Mouse (Mus musculus): ENCODE measurements around the gene Tle6.
A peak's percentile ranks its signal among the peaks of the same experiment; 100 is the strongest.

Tle6 gene

GRCm38 (mm10) chr10:81563481-81563880 lies 37.4 kb downstream of the Tle6 start:
- peak; percentile 94 for DNase-seq (ENCODE audit: low read depth, low spot score)

- DNase-seq (ENCODE audit: low read depth, low spot score) = no peak
Observed at GRCm38 (mm10) chr10:81562411-81562810, 38.5 kb downstream of the Tle6 start.

- DNase-seq (ENCODE audit: low read depth, low spot score) = no peak
Observed at GRCm38 (mm10) chr10:81560719-81561459, 40.0 kb downstream of the Tle6 start.

GRCm38 (mm10) chr10:81559627-81560539 lies 41.0 kb downstream of the Tle6 start:
- no peak for DNase-seq (ENCODE audit: low read depth, low spot score)

- DNase-seq (ENCODE audit: low read depth, low spot score) = no peak
Observed at GRCm38 (mm10) chr10:81559163-81559626, 41.7 kb downstream of the Tle6 start, which contains the start of gene Aes. Gene Aes (plus strand): TSS chr10:81559488.

- no peak for DNase-seq (ENCODE audit: low read depth, low spot score)
Observed at GRCm38 (mm10) chr10:81557491-81557890, 43.4 kb downstream of the Tle6 start.

- DNase-seq (ENCODE audit: low read depth, low spot score) = no peak
Observed at GRCm38 (mm10) chr10:81556282-81556681, 44.6 kb downstream of the Tle6 start.

- no peak for DNase-seq (ENCODE audit: low read depth, low spot score)
Observed at GRCm38 (mm10) chr10:81553807-81554755, 46.8 kb downstream of the Tle6 start.

- DNase-seq (ENCODE audit: low read depth, low spot score) = peak; percentile 49
Observed at GRCm38 (mm10) chr10:81553232-81553631, 47.6 kb downstream of the Tle6 start.

- peak; percentile 90 for DNase-seq (ENCODE audit: low read depth, low spot score)
Observed at GRCm38 (mm10) chr10:81551597-81552102, 49.2 kb downstream of the Tle6 start.

GRCm38 (mm10) chr10:81550257-81550656 lies 50.6 kb downstream of the Tle6 start:
- peak; percentile 79 for DNase-seq (ENCODE audit: low read depth, low spot score)

- DNase-seq (ENCODE audit: low read depth, low spot score) = no peak
Observed at GRCm38 (mm10) chr10:81548944-81549343, 51.9 kb downstream of the Tle6 start.

GRCm38 (mm10) chr10:81546788-81547571 lies 53.9 kb downstream of the Tle6 start:
- DNase-seq (ENCODE audit: low read depth, low spot score) = no peak

GRCm38 (mm10) chr10:81546332-81546731 lies 54.5 kb downstream of the Tle6 start:
- DNase-seq (ENCODE audit: low read depth, low spot score) = no peak

- peak; percentile 94 for DNase-seq (ENCODE audit: low read depth, low spot score)
Observed at GRCm38 (mm10) chr10:81545161-81545747, 55.6 kb downstream of the Tle6 start, which contains the start of gene Gna11. Gene Gna11 (minus strand): TSS chr10:81545190.

GRCm38 (mm10) chr10:81544296-81545160 lies 56.3 kb downstream of the Tle6 start:
- DNase-seq (ENCODE audit: low read depth, low spot score) = no peak

- DNase-seq (ENCODE audit: low read depth, low spot score) = no peak
Observed at GRCm38 (mm10) chr10:81543633-81544032, 57.2 kb downstream of the Tle6 start.

- no peak for DNase-seq (ENCODE audit: low read depth, low spot score)
Observed at GRCm38 (mm10) chr10:81542727-81543460, 58.0 kb downstream of the Tle6 start.

All from 3T3-L1 (cell line).